Mouse (Mus musculus) forebrain, embryonic 14.5 days (tissue): ENCODE measurements around the gene Misp. TPM values are rescaled to one million over a fixed set of nuclear protein-coding genes. Genes with fewer than 3 reads are reported as not detected.

Source experiments
- ATAC-seq: fragments of 200-750 bp; cut with Nextera tagmentation; 2 replicates; pipeline ENCODE4 v1.8.0; 2017; ENCODE audit warnings: mild to moderate bottlenecking, moderate library complexity
- DNase-seq: peaks from one replicate; pipeline ENCODE4 v3.0.0-alpha.2; 2015; ENCODE audit warnings: low spot score
- H3K27ac ChIP-seq: fragments of 300-500 bp; sonication (generic); 2 replicates; pipeline ENCODE4 v1.5.1; 2014; ENCODE audit warnings: low read depth, mild to moderate bottlenecking, control low read depth, low read length, moderate library complexity
- H3K27me3 ChIP-seq: fragments of 300-500 bp; sonication (generic); replicated peaks from 2 replicates; pipeline ENCODE4 v1.6.1; 2014; ENCODE audit warnings: low read length, control low read depth, mixed read lengths; ENCODE audit not compliant: control insufficient read depth, insufficient read depth
- H3K36me3 ChIP-seq: fragments of 300-500 bp; sonication (generic); 2 replicates; pipeline ENCODE4 v1.6.1; 2014; ENCODE audit warnings: low read length, control low read depth; ENCODE audit not compliant: control insufficient read depth, insufficient read depth
- H3K4me1 ChIP-seq: fragments of 300-500 bp; sonication (generic); 2 replicates; pipeline ENCODE4 v1.6.1; 2014; ENCODE audit warnings: antibody characterized with exemption, low read length, control low read depth; ENCODE audit not compliant: control insufficient read depth, insufficient read depth
- H3K4me2 ChIP-seq: fragments of 300-500 bp; sonication (generic); 2 replicates; pipeline ENCODE4 v1.6.1; 2014; ENCODE audit warnings: mild to moderate bottlenecking, control low read depth, low read length
- H3K4me3 ChIP-seq: fragments of 300-500 bp; sonication (generic); 2 replicates; pipeline ENCODE4 v1.5.1; 2014; ENCODE audit warnings: low read depth, low read length, control low read depth
- H3K9ac ChIP-seq: fragments of 300-500 bp; sonication (generic); 2 replicates; pipeline ENCODE4 v1.6.1; 2014; ENCODE audit warnings: mild to moderate bottlenecking, low read length, control low read depth, moderate library complexity
- H3K9me3 ChIP-seq: fragments of 300-500 bp; sonication (generic); replicated peaks from 2 replicates; pipeline ENCODE4 v1.6.1; 2016; ENCODE audit warnings: low read length, control low read depth, mixed read lengths; ENCODE audit not compliant: control insufficient read depth
- WGBS: fragments of 180-500 bp; shearing (Covaris S2); extraction: QIAGEN DNeasy Blood & Tissue Kit; methylation state at CpG from one replicate; pipeline ENCODE4 v1.1.7; 2014; 5-methylcytosine and 5-hydroxymethylcytosine counted together
- polyA plus RNA-seq: library from polyadenylated mRNA; unstranded; fragments of >200 nt; fragmentation: Nextera tagmentation; extraction: Ambion mirVana; gene quantifications from 2 replicates; pipeline ENCODE4 v1.2.1, GENCODE M21; 2014

Gene Misp
- polyA plus RNA-seq, 1 experiment from 2014 or later = 0.41 TPM

GRCm38 (mm10) chr10:79852827-79853226 is 32.0 kb downstream of the Misp start:
- Histone ChIP-seq H3K4me3 (peak overlapping the region; percentile 40), H3K9ac (peak overlapping the region; percentile 72), H3K4me2 (peak overlapping the region; percentile 90), H3K27me3 (no peaks in the 10 kb centered on the region), H3K36me3 (peaks cover 15% of the 10 kb centered on the region; the same call in 1 of the 2 replicates), H3K4me1 (peaks cover 33% of the 10 kb centered on the region), H3K9me3 (no peaks in the 10 kb centered on the region), H3K27ac (peak overlapping the region; percentile 99)
- 17% methylated on average over 8 of the region's 8 CpGs for WGBS
- no peak for ATAC-seq
- no peak for DNase-seq

GRCm38 (mm10) chr10:79853392-79853791 is 32.6 kb downstream of the Misp start:
- H3K27me3 ChIP-seq = no peaks in the 10 kb centered on the region
- peak overlapping the region; percentile 72 for H3K9ac ChIP-seq
- H3K9me3 ChIP-seq = no peaks in the 10 kb centered on the region
- H3K4me1 ChIP-seq = peaks cover 39% of the 10 kb centered on the region
- peak overlapping the region; percentile 99 for H3K27ac ChIP-seq
- 1% methylated on average over 15 of the region's 15 CpGs for WGBS
- H3K36me3 ChIP-seq = peaks cover 19% of the 10 kb centered on the region; the same call in 1 of the 2 replicates
- peak overlapping the region; percentile 40 for H3K4me3 ChIP-seq
- peak overlapping the region; percentile 90 for H3K4me2 ChIP-seq
- DNase-seq (peak; percentile 97), ATAC-seq (peak; percentile 44)

GRCm38 (mm10) chr10:79853860-79854795 is 33.3 kb downstream of the Misp start, which contains the start of gene Ptbp1:
Ptbp1 (plus strand) TSS chr10:79854427.
- Histone ChIP-seq H3K4me1 (peaks cover 45% of the 10 kb centered on the region), H3K27me3 (no peaks in the 10 kb centered on the region), H3K4me2 (peak within 1 kb of the TSS; percentile 90), H3K27ac (peak within 1 kb of the TSS; percentile 99), H3K9me3 (no peaks in the 10 kb centered on the region), H3K9ac (peak within 1 kb of the TSS; percentile 94), H3K36me3 (peaks cover 24% of the 10 kb centered on the region), H3K4me3 (peak within 1 kb of the TSS; percentile 97)
- ATAC-seq = peak; percentile 91
- DNase-seq = peak; percentile 100
- WGBS = under 1% methylated on average over 74 of the region's 75 CpGs

GRCm38 (mm10) chr10:79854801-79855541 is 34.2 kb downstream of the Misp start:
- WGBS = under 1% methylated on average over 69 of the region's 83 CpGs
- peak; percentile 35 for ATAC-seq
- peak overlapping the region; percentile 99 for H3K27ac ChIP-seq

GRCm38 (mm10) chr10:79855558-79856184 is 34.9 kb downstream of the Misp start:
- Histone ChIP-seq H3K27ac (no peak overlapping the region), H3K4me3 (peak overlapping the region; percentile 97), H3K4me1 (peaks cover 48% of the 10 kb centered on the region), H3K4me2 (peak overlapping the region; percentile 82), H3K27me3 (no peaks in the 10 kb centered on the region), H3K36me3 (peaks cover 40% of the 10 kb centered on the region), H3K9me3 (no peaks in the 10 kb centered on the region), H3K9ac (peak overlapping the region; percentile 94)
- DNase-seq (peak; percentile 54), ATAC-seq (no peak)
- 5% methylated on average over 10 of the region's 10 CpGs for WGBS

More at GRCm38 (mm10) chr10:79854801-79855541, 34.2 kb downstream of the Misp start:
- DNase-seq = peak; percentile 80
- peak overlapping the region; percentile 82 for H3K4me2 ChIP-seq
- H3K9me3 ChIP-seq = no peaks in the 10 kb centered on the region
- H3K27me3 ChIP-seq = no peaks in the 10 kb centered on the region
- peaks cover 33% of the 10 kb centered on the region for H3K36me3 ChIP-seq
- H3K4me3 ChIP-seq = peak overlapping the region; percentile 97
- H3K9ac ChIP-seq = peak overlapping the region; percentile 94
- H3K4me1 ChIP-seq = peaks cover 48% of the 10 kb centered on the region

- ATAC-seq (no peak), DNase-seq (no peak)
- Histone ChIP-seq H3K27ac (peak overlapping the region; percentile 33; the same call in 1 of the 2 replicates), H3K36me3 (peaks cover 46% of the 10 kb centered on the region), H3K4me2 (peak overlapping the region; percentile 82), H3K4me3 (peak overlapping the region; percentile 97), H3K4me1 (peaks cover 48% of the 10 kb centered on the region), H3K27me3 (no peaks in the 10 kb centered on the region), H3K9ac (peak overlapping the region; percentile 94), H3K9me3 (no peaks in the 10 kb centered on the region)
- 34% methylated on average over 6 of the region's 6 CpGs for whole genome bisulfite sequencing
Observed at GRCm38 (mm10) chr10:79856280-79856679, 35.5 kb downstream of the Misp start.

GRCm38 (mm10) chr10:79856704-79857451 is 36.1 kb downstream of the Misp start:
- H3K36me3 ChIP-seq = peaks cover 52% of the 10 kb centered on the region
- H3K9ac ChIP-seq = peak overlapping the region; percentile 94
- peak overlapping the region; percentile 82 for H3K4me2 ChIP-seq
- H3K4me1 ChIP-seq = peaks cover 43% of the 10 kb centered on the region
- peak overlapping the region; percentile 33; the same call in 1 of the 2 replicates for H3K27ac ChIP-seq
- H3K4me3 ChIP-seq = peak overlapping the region; percentile 97
- ATAC-seq = no peak
- no peaks in the 10 kb centered on the region for H3K9me3 ChIP-seq
- DNase-seq = no peak
- no peaks in the 10 kb centered on the region for H3K27me3 ChIP-seq
- 58% methylated on average over 7 of the region's 7 CpGs for WGBS

GRCm38 (mm10) chr10:79857452-79857811 is 36.6 kb downstream of the Misp start:
- DNase-seq = peak; percentile 68
- H3K4me1 ChIP-seq = peaks cover 38% of the 10 kb centered on the region

More at GRCm38 (mm10) chr10:79857452-79857811, 36.6 kb downstream of the Misp start:
- peak overlapping the region; percentile 70; the same call in 1 of the 2 replicates for H3K27ac ChIP-seq
- 12% methylated on average over 4 of the region's 4 CpGs for whole genome bisulfite sequencing
- no peaks in the 10 kb centered on the region for H3K27me3 ChIP-seq
- peaks cover 58% of the 10 kb centered on the region for H3K36me3 ChIP-seq
- H3K4me3 ChIP-seq = peak overlapping the region; percentile 97
- peak overlapping the region; percentile 82 for H3K4me2 ChIP-seq
- no peak for ATAC-seq
- no peaks in the 10 kb centered on the region for H3K9me3 ChIP-seq
- H3K9ac ChIP-seq = peak overlapping the region; percentile 94
